Mouse (Mus musculus): Measurements from ENCODE around the gene D11Wsu47e. TPM values are rescaled to one million over a fixed set of nuclear protein-coding genes. Genes with fewer than 3 reads are reported as not detected.

The D11Wsu47e gene
- total RNA-seq, 1 experiment from 2014 or later: 21.7 TPM

- no peak for DNase-seq
These were observed 21.9 kb downstream of the D11Wsu47e start for GRCm38 (mm10) chr11:113705966-113706652.

- no peak for DNase-seq
These were observed 24.5 kb downstream of the D11Wsu47e start for GRCm38 (mm10) chr11:113708629-113709213.

- no peak for DNase-seq
These were observed 25.1 kb downstream of the D11Wsu47e start for GRCm38 (mm10) chr11:113709272-113709671.

GRCm38 (mm10) chr11:113709731-113710256, 25.6 kb downstream of the D11Wsu47e start, which contains the start of gene Cpsf4l:
Gene Cpsf4l, minus strand, starts transcription at chr11:113710017.
- no peak for DNase-seq

- DNase-seq: no peak
These were observed 26.1 kb downstream of the D11Wsu47e start for GRCm38 (mm10) chr11:113710257-113710777.

- no peak for DNase-seq
These were observed 26.8 kb downstream of the D11Wsu47e start for GRCm38 (mm10) chr11:113711061-113711460.

- peak; percentile 32 for DNase-seq
These were observed 31.0 kb downstream of the D11Wsu47e start for GRCm38 (mm10) chr11:113715078-113715674.

GRCm38 (mm10) chr11:113716132-113716531, 31.9 kb downstream of the D11Wsu47e start:
- DNase-seq: no peak

- DNase-seq: no peak
These were observed 33.7 kb downstream of the D11Wsu47e start for GRCm38 (mm10) chr11:113717767-113718424.

- no peak for DNase-seq
These were observed 38.3 kb downstream of the D11Wsu47e start for GRCm38 (mm10) chr11:113722405-113723090.

GRCm38 (mm10) chr11:113725235-113726048, 41.2 kb downstream of the D11Wsu47e start:
- DNase-seq: no peak

- DNase-seq: no peak
These were observed 43.0 kb downstream of the D11Wsu47e start for GRCm38 (mm10) chr11:113726994-113727888.

- DNase-seq: no peak
These were observed 43.8 kb downstream of the D11Wsu47e start for GRCm38 (mm10) chr11:113727992-113728391.

- no peak for DNase-seq
These were observed 45.0 kb downstream of the D11Wsu47e start for GRCm38 (mm10) chr11:113729239-113729638.

- peak; percentile 76 for DNase-seq
These were observed 45.7 kb downstream of the D11Wsu47e start for GRCm38 (mm10) chr11:113729917-113730316.

- DNase-seq: no peak
These were observed 46.7 kb downstream of the D11Wsu47e start for GRCm38 (mm10) chr11:113730879-113731278.

GRCm38 (mm10) chr11:113731945-113732612, 47.9 kb downstream of the D11Wsu47e start:
- DNase-seq: no peak

GRCm38 (mm10) chr11:113733631-113734364, 49.6 kb downstream of the D11Wsu47e start:
- peak; percentile 42 for DNase-seq

Data from adrenal gland, postnatal 25 days (tissue).